Mouse (Mus musculus) heart, embryonic 12.5 days (tissue): ENCODE data around the gene Zfyve1. TPM values are rescaled to one million over a fixed set of nuclear protein-coding genes. Genes with fewer than 3 reads are reported as not detected.
A peak's percentile ranks its signal among the peaks of the same experiment; 100 is the strongest.

Source experiments
- ATAC-seq: fragments of 200-750 bp; cut with Nextera tagmentation; 2 replicates; pipeline ENCODE4 v1.8.0; 2017; ENCODE audit warnings: moderate TSS enrichment, moderate library complexity; ENCODE audit not compliant: insufficient number of reproducible peaks, low FRiP score
- H3K27ac ChIP-seq: fragments of 300-500 bp; sonication (generic); 2 replicates; pipeline ENCODE4 v1.5.1; 2016; ENCODE audit warnings: mild to moderate bottlenecking, moderate library complexity; ENCODE audit not compliant: poor library complexity, severe bottlenecking
- H3K27me3 ChIP-seq: fragments of 300-500 bp; sonication (generic); replicated peaks from 2 replicates; pipeline ENCODE4 v1.6.1; 2016; ENCODE audit warnings: mild to moderate bottlenecking, moderate library complexity
- H3K36me3 ChIP-seq: fragments of 300-500 bp; sonication (generic); 2 replicates; pipeline ENCODE4 v1.6.1; 2016; ENCODE audit warnings: mild to moderate bottlenecking, moderate library complexity
- H3K4me1 ChIP-seq: fragments of 300-500 bp; sonication (generic); replicated peaks from 2 replicates; pipeline ENCODE4 v1.6.1; 2016; ENCODE audit warnings: mild to moderate bottlenecking
- H3K4me2 ChIP-seq: fragments of 300-500 bp; sonication (generic); 2 replicates; pipeline ENCODE4 v1.6.1; 2016; ENCODE audit warnings: mild to moderate bottlenecking, moderate library complexity
- H3K4me3 ChIP-seq: fragments of 300-500 bp; sonication (generic); 2 replicates; pipeline ENCODE4 v1.5.1; 2016; ENCODE audit warnings: mild to moderate bottlenecking
- H3K9ac ChIP-seq: fragments of 300-500 bp; sonication (generic); 2 replicates; pipeline ENCODE4 v1.6.1; 2016; ENCODE audit warnings: mild to moderate bottlenecking, moderate library complexity
- H3K9me3 ChIP-seq: fragments of 300-500 bp; sonication (generic); replicated peaks from 2 replicates; pipeline ENCODE4 v1.6.1; 2016; ENCODE audit warnings: mild to moderate bottlenecking, moderate library complexity
- WGBS: fragments of 180-500 bp; shearing (Covaris S2); methylation state at CpG from one replicate; pipeline ENCODE4 v1.1.7; 2016; 5-methylcytosine and 5-hydroxymethylcytosine counted together
- polyA plus RNA-seq: library from polyadenylated mRNA; unstranded; fragments of >200 nt; fragmentation: Nextera tagmentation; extraction: Ambion mirVana; gene quantifications from 2 replicates; pipeline ENCODE4 v1.2.1, GENCODE M21; 2016

Gene Zfyve1
- polyA plus RNA-seq, 1 experiment from 2014 or later: 19.2 TPM

- no peak overlapping the region for H3K4me3 ChIP-seq
- H3K9me3 ChIP-seq: no peaks in the 10 kb centered on the region
- no peak overlapping the region for H3K9ac ChIP-seq
- H3K4me2 ChIP-seq: no peak overlapping the region
- ATAC-seq: peak; percentile 87
- H3K36me3 ChIP-seq: peaks cover 51% of the 10 kb centered on the region
- WGBS: 13% methylated on average over 3 of the region's 3 CpGs
- H3K27ac ChIP-seq: peak overlapping the region; percentile 45
- no peaks in the 10 kb centered on the region for H3K27me3 ChIP-seq
- peaks cover 32% of the 10 kb centered on the region for H3K4me1 ChIP-seq
These were observed 18.0 kb downstream of the Zfyve1 start for GRCm38 (mm10) chr12:83578896-83579569.

DNA sequence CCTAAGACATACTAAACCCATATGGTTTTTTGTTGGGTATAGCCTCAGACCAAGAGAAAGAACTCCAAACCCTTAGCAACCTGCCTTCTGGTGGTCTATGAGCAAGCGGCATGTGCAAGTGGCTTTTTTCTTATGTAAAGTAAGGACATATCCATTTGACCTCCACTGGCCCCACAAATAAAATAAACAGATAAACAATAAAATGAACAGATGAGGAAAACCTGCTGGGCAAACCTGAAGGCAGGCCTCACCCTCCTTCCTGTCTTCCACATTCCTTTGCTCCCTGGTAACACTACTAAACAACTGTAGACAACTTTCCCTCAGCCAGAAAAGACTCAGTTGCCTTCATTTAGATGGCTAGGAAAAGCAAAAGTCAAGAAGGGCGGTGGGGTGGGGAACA lies 18.7 kb downstream of the Zfyve1 start:
- H3K36me3 ChIP-seq: peaks cover 52% of the 10 kb centered on the region

DNA sequence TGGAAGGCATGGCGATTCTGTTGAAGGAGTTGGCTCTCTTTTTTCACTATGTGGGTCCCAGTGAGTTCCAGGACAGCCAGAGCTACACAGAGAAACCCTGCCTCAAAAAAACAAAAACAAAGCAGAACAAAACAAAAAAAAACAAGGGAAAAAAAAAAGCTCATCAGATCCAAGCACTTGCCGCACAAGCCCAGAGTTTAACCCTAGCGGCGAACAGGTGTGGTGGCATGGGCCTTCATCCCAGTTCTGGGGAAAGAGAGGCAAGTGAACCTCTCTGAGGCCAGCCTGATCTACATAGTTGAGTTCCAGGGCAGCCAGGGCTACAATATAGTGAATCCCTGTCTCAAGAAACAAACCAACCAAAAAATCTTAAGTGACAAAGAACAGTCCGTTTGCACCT lies 19.6 kb downstream of the Zfyve1 start:
- WGBS: 93% methylated on average over 5 of the region's 5 CpGs
- H3K36me3 ChIP-seq: peaks cover 51% of the 10 kb centered on the region
- H3K4me2 ChIP-seq: no peak overlapping the region
- peaks cover 32% of the 10 kb centered on the region for H3K4me1 ChIP-seq
- no peak for ATAC-seq
- H3K9me3 ChIP-seq: no peaks in the 10 kb centered on the region
- no peak overlapping the region for H3K4me3 ChIP-seq
- no peaks in the 10 kb centered on the region for H3K27me3 ChIP-seq
- no peak overlapping the region for H3K27ac ChIP-seq
- no peak overlapping the region for H3K9ac ChIP-seq

More for the DNA sequence above, 18.7 kb downstream of the Zfyve1 start:
- Histone ChIP-seq H3K4me2 (no peak overlapping the region), H3K9ac (no peak overlapping the region), H3K27ac (0 out of 2 replicates have a peak overlapping the region, but pooled peaks have one; percentile 45), H3K9me3 (no peaks in the 10 kb centered on the region), H3K4me3 (no peak overlapping the region), H3K4me1 (peaks cover 32% of the 10 kb centered on the region), H3K27me3 (no peaks in the 10 kb centered on the region)
- WGBS: 85% methylated on average over 2 of the region's 2 CpGs
- no peak for ATAC-seq

GRCm38 (mm10) chr12:83572717-83573116 lies 24.3 kb downstream of the Zfyve1 start:
- Histone ChIP-seq H3K4me2 (no peak overlapping the region), H3K9me3 (no peaks in the 10 kb centered on the region), H3K4me3 (no peak overlapping the region), H3K27ac (no peak overlapping the region), H3K4me1 (no peaks in the 10 kb centered on the region), H3K9ac (no peak overlapping the region), H3K36me3 (peaks cover 76% of the 10 kb centered on the region), H3K27me3 (no peaks in the 10 kb centered on the region)
- ATAC-seq: no peak
- WGBS: 78% methylated on average over 5 of the region's 5 CpGs

DNA sequence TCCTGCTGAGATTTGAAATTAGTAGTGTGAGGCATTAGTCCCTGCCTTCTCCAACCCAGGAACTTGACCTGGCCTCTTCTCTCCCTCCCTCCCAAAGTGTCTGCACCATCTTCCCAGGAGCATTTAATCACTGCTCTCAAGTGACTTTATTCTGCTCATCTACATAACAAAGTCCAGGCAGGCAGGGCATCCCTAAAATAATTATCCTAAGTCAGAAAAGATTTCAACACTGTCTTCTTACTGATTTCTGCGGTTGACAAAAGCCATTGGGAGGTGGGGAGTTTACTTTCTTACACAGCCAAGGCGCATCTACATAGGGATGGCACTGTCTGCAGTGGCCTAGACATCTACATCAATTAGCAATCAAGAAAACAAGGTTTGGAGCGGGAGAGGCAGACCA lies 27.2 kb downstream of the Zfyve1 start:
- 81% methylated on average over 3 of the region's 3 CpGs for WGBS
- Histone ChIP-seq H3K4me2 (no peak overlapping the region), H3K27me3 (no peaks in the 10 kb centered on the region), H3K9me3 (no peaks in the 10 kb centered on the region), H3K4me1 (no peaks in the 10 kb centered on the region), H3K9ac (no peak overlapping the region), H3K27ac (no peak overlapping the region), H3K36me3 (peaks cover 81% of the 10 kb centered on the region), H3K4me3 (no peak overlapping the region)
- ATAC-seq: no peak

DNA sequence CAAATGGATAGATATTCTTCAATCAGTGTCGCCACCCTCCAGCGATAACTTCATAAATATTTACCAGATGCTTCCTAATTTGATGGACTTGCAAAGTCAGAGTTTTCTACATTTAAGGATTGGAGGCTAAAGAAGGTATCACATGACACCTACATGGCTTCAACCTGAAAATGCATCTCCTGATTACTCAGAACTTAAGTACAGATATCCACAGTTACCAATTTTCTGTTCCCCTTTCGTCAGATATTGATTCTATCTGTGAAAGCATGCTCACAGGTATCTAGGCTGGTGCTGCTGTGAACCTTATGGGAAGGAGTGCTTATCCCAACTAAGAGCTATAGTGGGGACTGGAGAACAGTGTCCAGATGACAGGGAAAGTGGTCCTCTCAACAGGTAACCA lies 34.4 kb downstream of the Zfyve1 start:
- H3K27ac ChIP-seq: no peak overlapping the region
- 93% methylated on average over 3 of the region's 3 CpGs for WGBS
- peaks cover 87% of the 10 kb centered on the region for H3K36me3 ChIP-seq
- H3K4me2 ChIP-seq: no peak overlapping the region
- H3K9me3 ChIP-seq: no peaks in the 10 kb centered on the region
- H3K27me3 ChIP-seq: no peaks in the 10 kb centered on the region
- no peak overlapping the region for H3K9ac ChIP-seq
- H3K4me3 ChIP-seq: no peak overlapping the region
- peaks cover 8% of the 10 kb centered on the region; the same call in 1 of the 2 replicates for H3K4me1 ChIP-seq
- no peak for ATAC-seq

DNA sequence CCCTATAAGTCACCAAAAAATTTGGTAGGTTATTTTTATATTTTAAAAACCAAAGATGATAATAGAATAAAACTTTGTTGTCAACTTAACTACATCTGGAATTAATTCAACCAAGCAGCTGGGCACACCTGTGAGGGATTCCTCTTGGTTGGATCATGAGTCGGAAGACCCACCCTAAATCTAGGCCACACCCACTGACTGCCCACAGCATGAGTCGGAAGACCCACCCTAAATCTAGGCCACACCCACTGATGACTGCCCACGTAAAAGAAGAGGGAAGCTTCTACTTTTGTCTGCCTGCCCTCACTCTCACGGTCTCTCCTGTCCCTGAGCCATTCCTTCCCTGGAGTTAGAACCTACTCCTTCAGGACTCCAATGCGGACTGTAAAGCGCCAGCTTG lies 36.8 kb downstream of the Zfyve1 start:
- no peak for ATAC-seq
- Histone ChIP-seq H3K27me3 (no peaks in the 10 kb centered on the region), H3K36me3 (peaks cover 88% of the 10 kb centered on the region), H3K27ac (no peak overlapping the region), H3K4me1 (peaks cover 8% of the 10 kb centered on the region; the same call in 1 of the 2 replicates), H3K9me3 (no peaks in the 10 kb centered on the region), H3K9ac (no peak overlapping the region), H3K4me2 (no peak overlapping the region), H3K4me3 (no peak overlapping the region)
- WGBS: 79% methylated on average over 6 of the region's 6 CpGs

DNA sequence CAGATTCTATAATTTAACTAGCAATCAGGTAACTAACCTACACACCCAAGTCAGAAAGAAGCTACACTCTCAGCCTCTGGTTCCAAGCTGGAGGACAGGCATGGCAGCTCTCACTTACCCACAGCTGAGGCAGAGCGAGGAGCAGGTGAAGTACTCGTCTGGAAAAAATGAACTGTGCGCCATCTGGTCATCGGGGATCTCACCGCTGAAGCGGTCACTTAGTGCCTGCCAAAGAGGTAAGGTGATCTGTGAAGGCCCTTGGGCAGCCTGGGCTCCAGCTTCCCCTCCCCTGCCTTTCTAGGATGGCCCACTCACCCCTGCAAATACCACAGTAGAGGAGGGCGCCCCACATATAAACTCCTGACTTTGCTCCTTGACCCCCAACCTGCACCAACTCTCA lies 38.5 kb downstream of the Zfyve1 start:
- Histone ChIP-seq H3K4me2 (no peak overlapping the region), H3K9ac (no peak overlapping the region), H3K4me1 (peaks cover 8% of the 10 kb centered on the region; the same call in 1 of the 2 replicates), H3K9me3 (no peaks in the 10 kb centered on the region), H3K27me3 (no peaks in the 10 kb centered on the region), H3K4me3 (no peak overlapping the region), H3K27ac (no peak overlapping the region), H3K36me3 (peaks cover 91% of the 10 kb centered on the region)
- no peak for ATAC-seq
- 93% methylated on average over 7 of the region's 7 CpGs for WGBS

GRCm38 (mm10) chr12:83555605-83556004 lies 41.4 kb downstream of the Zfyve1 start:
- ATAC-seq: no peak
- Histone ChIP-seq H3K4me2 (no peak overlapping the region), H3K36me3 (peaks cover 93% of the 10 kb centered on the region), H3K27me3 (no peaks in the 10 kb centered on the region), H3K9ac (no peak overlapping the region), H3K27ac (no peak overlapping the region), H3K9me3 (no peaks in the 10 kb centered on the region), H3K4me3 (no peak overlapping the region), H3K4me1 (no peaks in the 10 kb centered on the region)
- 61% methylated on average over 9 of the region's 9 CpGs for WGBS

- ATAC-seq: no peak
- H3K9me3 ChIP-seq: no peaks in the 10 kb centered on the region
- WGBS: 78% methylated on average over 4 of the region's 4 CpGs
- no peak overlapping the region for H3K27ac ChIP-seq
- no peak overlapping the region for H3K4me2 ChIP-seq
- H3K4me1 ChIP-seq: no peaks in the 10 kb centered on the region
- H3K4me3 ChIP-seq: no peak overlapping the region
- H3K36me3 ChIP-seq: peaks cover 92% of the 10 kb centered on the region
- no peaks in the 10 kb centered on the region for H3K27me3 ChIP-seq
- no peak overlapping the region for H3K9ac ChIP-seq
These were observed 43.2 kb downstream of the Zfyve1 start for GRCm38 (mm10) chr12:83553816-83554215.

- no peak overlapping the region for H3K4me2 ChIP-seq
- no peaks in the 10 kb centered on the region for H3K9me3 ChIP-seq
- H3K9ac ChIP-seq: no peak overlapping the region
- peaks cover 89% of the 10 kb centered on the region for H3K36me3 ChIP-seq
- H3K4me3 ChIP-seq: no peak overlapping the region
- no peaks in the 10 kb centered on the region for H3K27me3 ChIP-seq
- H3K4me1 ChIP-seq: no peaks in the 10 kb centered on the region
- no peak for ATAC-seq
- 91% methylated on average over 16 of the region's 16 CpGs for WGBS
- no peak overlapping the region for H3K27ac ChIP-seq
These were observed 45.7 kb downstream of the Zfyve1 start for GRCm38 (mm10) chr12:83551305-83551704.

GRCm38 (mm10) chr12:83544791-83545190 lies 52.2 kb downstream of the Zfyve1 start:
- Histone ChIP-seq H3K9ac (no peak overlapping the region), H3K4me1 (no peaks in the 10 kb centered on the region), H3K27me3 (no peaks in the 10 kb centered on the region), H3K9me3 (no peaks in the 10 kb centered on the region), H3K27ac (no peak overlapping the region), H3K4me3 (no peak overlapping the region), H3K36me3 (peaks cover 68% of the 10 kb centered on the region), H3K4me2 (no peak overlapping the region)
- no peak for ATAC-seq
